12 mouse cellular contexts compared by ENCODE assay signal in genomic region chr15:67840671-67841070, GRCm38 (mm10).
DNase-seq lines count a peak whose midpoint lies in the region; ATAC-seq lines count a peak whose summit lies in the region.
"Had no signal": no experiment of that assay in that cellular context is flagged by ENCODE, and none has a peak within 500 bp of the region (broad histone marks: within the 10 kb centered on the region; RNA-seq: fewer than 3 reads in every experiment).

No protein-coding gene starts in this region.

- WGBS in liver, embryonic 12.5 days (ENCODE audit: insufficient replicate concordance) = 60% methylated on average over 3 of the region's 3 CpGs

- H3K27ac ChIP-seq in liver, embryonic 12.5 days = no peak overlapping the region

- peak; percentile 14 for DNase-seq in 3T3-L1 (ENCODE audit: low read depth, low spot score)
- DNase-seq in adipocyte (ENCODE audit: low spot score) = peak; percentile 6
- peak; percentile 84 to 85 for DNase-seq in layer of hippocampus, adult 8-10 months (ENCODE audit: low spot score in 2 of 2)
- DNase-seq in left cerebral cortex, postnatal 36 days (ENCODE audit: low spot score in 2 of 2) = peak; percentile 65 to 77
- DNase-seq in urinary bladder, adult 18-20 months (ENCODE audit: low spot score in 2 of 2) = no peak
- no peak for DNase-seq in adrenal gland, postnatal 25 days
- no peak for DNase-seq in gastrocnemius, postnatal 14 days
- DNase-seq: cerebellum, postnatal 36 days; heart, adult 11 months; kidney, adult 18-20 months; thymus, postnatal 36 days had no signal

- intact Hi-C loops in left cerebral cortex, postnatal 36 days (cut with DNase I) = no loop called here
- intact Hi-C loops in gastrocnemius, postnatal 14 days (cut with DNase I; ENCODE audit: low total_unique reads) = no loop called here

- no peak overlapping the region for H3K4me2 ChIP-seq in liver, embryonic 12.5 days

- H3K27me3 ChIP-seq in liver, embryonic 12.5 days (replicated peaks) = no peaks in the 10 kb centered on the region

- H3K4me3 ChIP-seq in liver, embryonic 12.5 days = no peak overlapping the region

- no peak for ATAC-seq in liver, embryonic 12.5 days

- H3K9me3 ChIP-seq in liver, embryonic 12.5 days (replicated peaks) = no peaks in the 10 kb centered on the region

- H3K4me1 ChIP-seq in liver, embryonic 12.5 days = no peaks in the 10 kb centered on the region

- no peak overlapping the region for H3K9ac ChIP-seq in liver, embryonic 12.5 days

- no peaks in the 10 kb centered on the region for H3K36me3 ChIP-seq in liver, embryonic 12.5 days

Comparison
In these comparisons a context has a peak if more than half of its experiments do, and no peak if none do; other contexts are left out.
1. DNase-seq: peak in 3T3-L1 (single experiment), adipocyte (single experiment), layer of hippocampus, adult 8-10 months (2 of 2) and left cerebral cortex, postnatal 36 days (2 of 2); none in urinary bladder, adult 18-20 months (0 of 2), adrenal gland, postnatal 25 days (single experiment) and gastrocnemius, postnatal 14 days (single experiment).